Mouse (Mus musculus) lung, embryonic 15.5 days (tissue): ENCODE results near the gene D430041D05Rik. TPM values are rescaled to one million over a fixed set of nuclear protein-coding genes. Genes with fewer than 3 reads are reported as not detected.

Source experiments
- ATAC-seq: fragments of 200-750 bp; cut with Nextera tagmentation; 2 replicates; pipeline ENCODE4 v1.8.0; 2017; ENCODE audit warnings: moderate number of reproducible peaks, borderline replicate concordance; ENCODE audit not compliant: low FRiP score, low TSS enrichment; ENCODE audit errors: extremely low read depth
- H3K27ac ChIP-seq: fragments of 300-500 bp; sonication (generic); 2 replicates; pipeline ENCODE4 v1.5.1; 2015; ENCODE audit warnings: moderate library complexity, mild to moderate bottlenecking, inconsistent platforms
- H3K27me3 ChIP-seq: fragments of 300-500 bp; sonication (generic); 2 replicates; pipeline ENCODE4 v1.6.1; 2015; ENCODE audit warnings: inconsistent platforms
- H3K36me3 ChIP-seq: fragments of 300-500 bp; sonication (generic); 2 replicates; pipeline ENCODE4 v1.6.1; 2015; ENCODE audit warnings: inconsistent platforms
- H3K4me1 ChIP-seq: fragments of 300-500 bp; sonication (generic); 2 replicates; pipeline ENCODE4 v1.6.1; 2015; ENCODE audit warnings: inconsistent platforms
- H3K4me2 ChIP-seq: fragments of 300-500 bp; sonication (generic); 2 replicates; pipeline ENCODE4 v1.6.1; 2015; ENCODE audit warnings: inconsistent platforms, mild to moderate bottlenecking, moderate library complexity
- H3K4me3 ChIP-seq: fragments of 300-500 bp; sonication (generic); 2 replicates; pipeline ENCODE4 v1.5.1; 2015; ENCODE audit warnings: mild to moderate bottlenecking, inconsistent platforms
- H3K9ac ChIP-seq: fragments of 300-500 bp; sonication (generic); 2 replicates; pipeline ENCODE4 v1.6.1; 2015; ENCODE audit warnings: inconsistent platforms
- H3K9me3 ChIP-seq: fragments of 300-500 bp; sonication (generic); 2 replicates; pipeline ENCODE4 v1.6.1; 2016; ENCODE audit warnings: inconsistent platforms
- WGBS: fragments of 180-500 bp; shearing (Covaris S2); methylation state at CpG from one replicate; pipeline ENCODE4 v1.1.7; 2015; 5-methylcytosine and 5-hydroxymethylcytosine counted together
- polyA plus RNA-seq: library from polyadenylated mRNA; unstranded; fragments of >200 nt; fragmentation: Nextera tagmentation; extraction: Ambion mirVana; gene quantifications from 2 replicates; pipeline ENCODE4 v1.2.1, GENCODE M21; 2015

The D430041D05Rik gene
- polyA plus RNA-seq, 1 experiment from 2014 or later: 1.3 TPM

- no peak for ATAC-seq
- 64% methylated on average over 5 of the region's 5 CpGs for WGBS
- H3K4me3 ChIP-seq: no peak overlapping the region
- H3K27ac ChIP-seq: no peak overlapping the region
- H3K36me3 ChIP-seq: no peaks in the 10 kb centered on the region
- no peaks in the 10 kb centered on the region for H3K27me3 ChIP-seq
- H3K9me3 ChIP-seq: no peaks in the 10 kb centered on the region
- no peak overlapping the region for H3K9ac ChIP-seq
- no peaks in the 10 kb centered on the region for H3K4me1 ChIP-seq
- no peak overlapping the region for H3K4me2 ChIP-seq
Observed at GRCm38 (mm10) chr2:104333952-104334351, 76.9 kb downstream of the D430041D05Rik start.

- no peaks in the 10 kb centered on the region for H3K4me1 ChIP-seq
- H3K4me2 ChIP-seq: no peak overlapping the region
- no peak for ATAC-seq
- no peaks in the 10 kb centered on the region for H3K36me3 ChIP-seq
- H3K27ac ChIP-seq: no peak overlapping the region
- no peaks in the 10 kb centered on the region for H3K27me3 ChIP-seq
- no peak overlapping the region for H3K4me3 ChIP-seq
- no peaks in the 10 kb centered on the region for H3K9me3 ChIP-seq
- no peak overlapping the region for H3K9ac ChIP-seq
- 72% methylated on average over 4 of the region's 4 CpGs for WGBS
Observed at GRCm38 (mm10) chr2:104332707-104333106, 78.1 kb downstream of the D430041D05Rik start.

GRCm38 (mm10) chr2:104331261-104331660, 79.6 kb downstream of the D430041D05Rik start:
- no peak for ATAC-seq
- 84% methylated on average over 6 of the region's 6 CpGs for WGBS
- no peak overlapping the region for H3K9ac ChIP-seq

GRCm38 (mm10) chr2:104327116-104327794, 83.6 kb downstream of the D430041D05Rik start:
- Histone ChIP-seq H3K36me3 (no peaks in the 10 kb centered on the region), H3K9ac (no peak overlapping the region), H3K27ac (no peak overlapping the region), H3K4me1 (no peaks in the 10 kb centered on the region), H3K9me3 (no peaks in the 10 kb centered on the region), H3K4me3 (no peak overlapping the region), H3K27me3 (no peaks in the 10 kb centered on the region), H3K4me2 (no peak overlapping the region)
- ATAC-seq: no peak
- WGBS: 63% methylated on average over 16 of the region's 16 CpGs

More at GRCm38 (mm10) chr2:104331261-104331660, 79.6 kb downstream of the D430041D05Rik start:
- Histone ChIP-seq H3K27me3 (no peaks in the 10 kb centered on the region), H3K4me2 (no peak overlapping the region), H3K4me1 (no peaks in the 10 kb centered on the region), H3K4me3 (no peak overlapping the region), H3K9me3 (no peaks in the 10 kb centered on the region), H3K27ac (no peak overlapping the region), H3K36me3 (no peaks in the 10 kb centered on the region)

- ATAC-seq: no peak
- H3K9me3 ChIP-seq: no peaks in the 10 kb centered on the region
- H3K4me2 ChIP-seq: no peak overlapping the region
- H3K36me3 ChIP-seq: no peaks in the 10 kb centered on the region
- H3K27me3 ChIP-seq: no peaks in the 10 kb centered on the region
- no peak overlapping the region for H3K4me3 ChIP-seq
- H3K4me1 ChIP-seq: no peaks in the 10 kb centered on the region
- H3K9ac ChIP-seq: no peak overlapping the region
- no peak overlapping the region for H3K27ac ChIP-seq
- WGBS: 55% methylated on average over 6 of the region's 6 CpGs
Observed at GRCm38 (mm10) chr2:104323773-104324172, 87.0 kb downstream of the D430041D05Rik start.

GRCm38 (mm10) chr2:104323351-104323750, 87.5 kb downstream of the D430041D05Rik start:
- no peaks in the 10 kb centered on the region for H3K4me1 ChIP-seq
- 81% methylated on average over 5 of the region's 5 CpGs for whole genome bisulfite sequencing
- no peak for ATAC-seq
- H3K4me2 ChIP-seq: no peak overlapping the region
- H3K9ac ChIP-seq: no peak overlapping the region
- no peaks in the 10 kb centered on the region for H3K36me3 ChIP-seq
- no peaks in the 10 kb centered on the region for H3K9me3 ChIP-seq
- H3K27ac ChIP-seq: no peak overlapping the region
- no peaks in the 10 kb centered on the region for H3K27me3 ChIP-seq
- H3K4me3 ChIP-seq: no peak overlapping the region

- no peak overlapping the region for H3K27ac ChIP-seq
- no peaks in the 10 kb centered on the region for H3K9me3 ChIP-seq
- no peak overlapping the region for H3K4me2 ChIP-seq
- no peaks in the 10 kb centered on the region for H3K36me3 ChIP-seq
- H3K9ac ChIP-seq: no peak overlapping the region
- no peak for ATAC-seq
- no peaks in the 10 kb centered on the region for H3K27me3 ChIP-seq
- WGBS: 89% methylated on average over 13 of the region's 13 CpGs
- H3K4me1 ChIP-seq: no peaks in the 10 kb centered on the region
- no peak overlapping the region for H3K4me3 ChIP-seq
Observed at GRCm38 (mm10) chr2:104320061-104320624, 90.7 kb downstream of the D430041D05Rik start.

GRCm38 (mm10) chr2:104319443-104319842, 91.4 kb downstream of the D430041D05Rik start:
- Histone ChIP-seq H3K4me2 (no peak overlapping the region), H3K9ac (no peak overlapping the region), H3K27me3 (no peaks in the 10 kb centered on the region), H3K4me3 (no peak overlapping the region), H3K9me3 (no peaks in the 10 kb centered on the region), H3K27ac (no peak overlapping the region), H3K36me3 (no peaks in the 10 kb centered on the region), H3K4me1 (no peaks in the 10 kb centered on the region)
- no peak for ATAC-seq
- WGBS: 91% methylated on average over 10 of the region's 10 CpGs

- Histone ChIP-seq H3K9ac (no peak overlapping the region), H3K27ac (no peak overlapping the region), H3K4me2 (no peak overlapping the region), H3K36me3 (no peaks in the 10 kb centered on the region), H3K27me3 (no peaks in the 10 kb centered on the region), H3K9me3 (no peaks in the 10 kb centered on the region), H3K4me3 (no peak overlapping the region), H3K4me1 (no peaks in the 10 kb centered on the region)
- ATAC-seq: no peak
- 46% methylated on average over 8 of the region's 8 CpGs for WGBS
Observed at GRCm38 (mm10) chr2:104318881-104319280, 91.9 kb downstream of the D430041D05Rik start.

GRCm38 (mm10) chr2:104318259-104318658, 92.6 kb downstream of the D430041D05Rik start:
- no peaks in the 10 kb centered on the region for H3K9me3 ChIP-seq
- H3K27ac ChIP-seq: no peak overlapping the region
- no peaks in the 10 kb centered on the region for H3K36me3 ChIP-seq
- H3K4me3 ChIP-seq: no peak overlapping the region
- H3K27me3 ChIP-seq: no peaks in the 10 kb centered on the region
- no peak for ATAC-seq
- no peaks in the 10 kb centered on the region for H3K4me1 ChIP-seq
- 81% methylated on average over 2 of the region's 2 CpGs for WGBS
- H3K4me2 ChIP-seq: no peak overlapping the region
- no peak overlapping the region for H3K9ac ChIP-seq

GRCm38 (mm10) chr2:104317631-104318030, 93.2 kb downstream of the D430041D05Rik start:
- Histone ChIP-seq H3K27ac (no peak overlapping the region), H3K4me1 (no peaks in the 10 kb centered on the region), H3K4me3 (no peak overlapping the region), H3K9ac (no peak overlapping the region), H3K4me2 (no peak overlapping the region), H3K9me3 (no peaks in the 10 kb centered on the region), H3K36me3 (no peaks in the 10 kb centered on the region), H3K27me3 (no peaks in the 10 kb centered on the region)
- ATAC-seq: no peak
- WGBS: 84% methylated on average over 6 of the region's 6 CpGs

GRCm38 (mm10) chr2:104316483-104316882, 94.3 kb downstream of the D430041D05Rik start:
- H3K4me1 ChIP-seq: no peaks in the 10 kb centered on the region
- no peak overlapping the region for H3K4me2 ChIP-seq
- WGBS: 74% methylated on average over 8 of the region's 8 CpGs
- no peaks in the 10 kb centered on the region for H3K36me3 ChIP-seq
- no peak overlapping the region for H3K4me3 ChIP-seq
- no peak overlapping the region for H3K27ac ChIP-seq
- no peak for ATAC-seq
- H3K9me3 ChIP-seq: no peaks in the 10 kb centered on the region
- no peaks in the 10 kb centered on the region for H3K27me3 ChIP-seq
- no peak overlapping the region for H3K9ac ChIP-seq
